Mouse (Mus musculus) hindbrain, embryonic 12.5 days (tissue): ENCODE results near the gene Mllt3. TPM values are rescaled to one million over a fixed set of nuclear protein-coding genes. Genes with fewer than 3 reads are reported as not detected.

Experiments used
- ATAC-seq: fragments of 200-750 bp; cut with Nextera tagmentation; 2 replicates; pipeline ENCODE4 v1.8.0; 2017; ENCODE audit warnings: moderate TSS enrichment; ENCODE audit not compliant: low FRiP score
- H3K27ac ChIP-seq: fragments of 300-500 bp; sonication (generic); 2 replicates; pipeline ENCODE4 v1.5.1; 2016; ENCODE audit warnings: mild to moderate bottlenecking
- H3K27me3 ChIP-seq: fragments of 300-500 bp; sonication (generic); 2 replicates; pipeline ENCODE4 v1.6.1; 2016; ENCODE audit warnings: mild to moderate bottlenecking
- H3K36me3 ChIP-seq: fragments of 300-500 bp; sonication (generic); 2 replicates; pipeline ENCODE4 v1.6.1; 2016; ENCODE audit warnings: mild to moderate bottlenecking
- H3K4me1 ChIP-seq: fragments of 300-500 bp; sonication (generic); 2 replicates; pipeline ENCODE4 v1.6.1; 2016
- H3K4me2 ChIP-seq: fragments of 300-500 bp; sonication (generic); replicated peaks from 2 replicates; pipeline ENCODE4 v1.6.1; 2016; ENCODE audit warnings: mild to moderate bottlenecking
- H3K4me3 ChIP-seq: fragments of 300-500 bp; sonication (generic); 2 replicates; pipeline ENCODE4 v1.5.1; 2016; ENCODE audit warnings: mild to moderate bottlenecking
- H3K9ac ChIP-seq: fragments of 300-500 bp; sonication (generic); 2 replicates; pipeline ENCODE4 v1.6.1; 2016; ENCODE audit warnings: mild to moderate bottlenecking, moderate library complexity
- H3K9me3 ChIP-seq: fragments of 300-500 bp; sonication (generic); replicated peaks from 2 replicates; pipeline ENCODE4 v1.6.1; 2016; ENCODE audit warnings: mild to moderate bottlenecking
- WGBS: fragments of 180-500 bp; shearing (Covaris S2); methylation state at CpG from one replicate; pipeline ENCODE4 v1.1.7; 2016; 5-methylcytosine and 5-hydroxymethylcytosine counted together
- polyA plus RNA-seq: library from polyadenylated mRNA; unstranded; fragments of >200 nt; fragmentation: Nextera tagmentation; extraction: Ambion mirVana; gene quantifications from 2 replicates; pipeline ENCODE4 v1.2.1, GENCODE M21; 2016

The Mllt3 gene
- polyA plus RNA-seq, result 89.8 and 103 TPM in 2 replicates

DNA sequence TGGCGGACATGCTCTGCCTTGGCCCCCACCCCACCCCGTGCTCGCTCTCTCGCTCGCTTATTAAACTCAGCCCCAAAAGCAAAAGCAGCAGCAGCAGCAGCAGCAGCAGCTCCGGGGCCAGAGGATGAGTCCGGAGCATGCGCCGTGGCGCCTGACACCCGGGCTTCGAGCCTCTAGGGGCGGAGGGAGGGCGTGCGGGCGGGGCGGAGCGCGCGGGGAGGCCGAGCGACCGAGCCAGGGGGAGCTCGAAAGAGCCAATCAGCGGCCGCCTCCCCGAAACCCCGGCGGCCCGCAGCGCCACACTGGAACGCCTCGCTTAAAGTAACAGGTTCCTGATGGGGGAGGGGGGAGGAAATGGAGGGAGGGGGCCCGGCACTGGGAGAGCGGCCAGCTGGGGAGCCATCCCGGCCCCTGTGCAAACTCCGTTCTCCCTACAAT lies at the start of gene Mllt3:
Mllt3 (minus strand) TSS at position 149 of the 438 bp plus-strand sequence.
- peak within 1 kb of the TSS; percentile 89 for H3K4me3 ChIP-seq
- peak; percentile 94 for ATAC-seq
- peaks cover 24% of the 10 kb centered on the region for H3K4me1 ChIP-seq
- no peaks in the 10 kb centered on the region for H3K9me3 ChIP-seq
- peak within 1 kb of the TSS; percentile 99 for H3K27ac ChIP-seq
- 0 out of 2 replicates have a peak, but pooled peaks cover 3% of the 10 kb centered on the region for H3K36me3 ChIP-seq
- 0% methylated on average over 37 of the region's 37 CpGs for WGBS
- peak within 1 kb of the TSS; percentile 92 for H3K9ac ChIP-seq
- peaks cover 6% of the 10 kb centered on the region for H3K27me3 ChIP-seq
- peak within 1 kb of the TSS; percentile 63 for H3K4me2 ChIP-seq

DNA sequence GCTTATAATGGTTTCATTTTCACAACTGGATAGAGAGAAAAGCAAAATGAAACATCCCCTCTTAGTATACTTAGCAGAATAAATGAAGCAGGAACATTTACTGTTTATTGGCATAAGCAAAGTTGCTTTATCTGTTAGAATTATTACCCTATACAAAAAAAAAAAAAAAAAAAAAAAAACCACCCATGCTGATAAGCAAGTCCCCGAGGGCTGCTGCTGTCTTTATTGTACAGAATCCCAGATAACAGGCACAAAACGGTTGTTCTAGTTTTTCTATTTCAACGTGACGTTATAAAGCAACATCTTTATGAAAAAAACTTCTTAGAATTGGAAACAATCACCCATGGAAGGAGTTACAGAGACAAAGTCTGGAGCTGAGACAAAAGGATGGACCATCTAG lies 49.2 kb upstream of the Mllt3 start:
- Histone ChIP-seq H3K4me3 (no peak overlapping the region), H3K4me1 (no peaks in the 10 kb centered on the region), H3K27me3 (no peaks in the 10 kb centered on the region), H3K9me3 (no peaks in the 10 kb centered on the region), H3K27ac (no peak overlapping the region), H3K4me2 (no peak overlapping the region), H3K36me3 (no peaks in the 10 kb centered on the region), H3K9ac (no peak overlapping the region)
- no peak for ATAC-seq
- 85% methylated on average over 4 of the region's 4 CpGs for WGBS

GRCm38 (mm10) chr4:88081885-88082284 lies 48.7 kb upstream of the Mllt3 start:
- 92% methylated on average over 3 of the region's 3 CpGs for WGBS
- no peaks in the 10 kb centered on the region for H3K27me3 ChIP-seq
- ATAC-seq, result no peak
- no peak overlapping the region for H3K27ac ChIP-seq
- H3K4me1 ChIP-seq, result no peaks in the 10 kb centered on the region
- no peaks in the 10 kb centered on the region for H3K9me3 ChIP-seq
- no peak overlapping the region for H3K4me3 ChIP-seq
- H3K36me3 ChIP-seq, result no peaks in the 10 kb centered on the region
- no peak overlapping the region for H3K4me2 ChIP-seq
- no peak overlapping the region for H3K9ac ChIP-seq

DNA sequence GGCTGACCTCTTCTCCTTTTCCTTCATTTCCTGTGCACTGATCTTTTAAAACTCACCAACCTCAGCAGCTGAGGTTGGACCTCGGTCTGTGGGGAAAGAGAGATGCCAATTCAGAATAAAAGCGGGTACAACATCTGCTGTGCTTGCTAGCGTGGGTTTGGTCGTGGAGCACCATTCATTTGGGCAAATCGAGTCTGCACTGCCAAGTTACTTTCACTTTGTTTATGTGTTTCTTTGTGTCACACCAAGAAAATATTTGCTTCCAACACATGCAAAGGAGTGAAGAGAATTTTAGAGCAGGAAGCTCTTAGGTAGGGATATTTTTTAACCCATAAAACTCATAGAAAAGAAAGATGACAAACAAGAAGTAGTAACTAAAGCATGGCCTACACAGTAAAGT lies 48.3 kb upstream of the Mllt3 start:
- no peak overlapping the region for H3K4me2 ChIP-seq
- ATAC-seq, result no peak
- H3K27ac ChIP-seq, result no peak overlapping the region
- no peak overlapping the region for H3K4me3 ChIP-seq
- 76% methylated on average over 5 of the region's 5 CpGs for WGBS
- H3K36me3 ChIP-seq, result no peaks in the 10 kb centered on the region
- H3K9me3 ChIP-seq, result no peaks in the 10 kb centered on the region
- no peak overlapping the region for H3K9ac ChIP-seq
- no peaks in the 10 kb centered on the region for H3K4me1 ChIP-seq
- no peaks in the 10 kb centered on the region for H3K27me3 ChIP-seq

DNA sequence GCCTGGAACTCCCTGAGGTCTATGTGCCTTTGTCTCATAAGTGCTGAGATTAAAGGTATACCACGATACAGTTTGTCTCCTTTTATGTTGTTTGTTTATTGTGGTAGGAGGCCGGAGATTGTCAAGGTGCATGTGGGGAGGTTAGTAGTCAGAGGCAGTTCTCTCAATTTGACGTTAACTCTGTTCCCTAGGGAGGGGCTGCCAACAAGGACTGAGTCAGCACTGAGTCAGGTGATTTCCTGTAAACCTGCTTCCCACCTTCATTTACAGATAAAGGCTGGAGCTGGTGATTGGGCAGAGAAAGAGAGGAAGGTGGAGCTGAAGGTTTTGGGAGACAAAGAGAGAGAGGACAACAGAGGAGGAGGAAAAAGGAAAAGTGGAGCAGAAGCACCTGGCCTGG lies 45.8 kb upstream of the Mllt3 start:
- no peaks in the 10 kb centered on the region for H3K27me3 ChIP-seq
- no peaks in the 10 kb centered on the region for H3K4me1 ChIP-seq
- no peak overlapping the region for H3K9ac ChIP-seq
- H3K4me3 ChIP-seq, result no peak overlapping the region
- no peaks in the 10 kb centered on the region for H3K9me3 ChIP-seq
- H3K27ac ChIP-seq, result no peak overlapping the region
- no peaks in the 10 kb centered on the region for H3K36me3 ChIP-seq
- H3K4me2 ChIP-seq, result no peak overlapping the region
- ATAC-seq, result no peak
- 79% methylated on average over 3 of the region's 3 CpGs for WGBS

GRCm38 (mm10) chr4:88075388-88075787 lies 42.2 kb upstream of the Mllt3 start:
- 73% methylated on average over 2 of the region's 2 CpGs for WGBS

DNA sequence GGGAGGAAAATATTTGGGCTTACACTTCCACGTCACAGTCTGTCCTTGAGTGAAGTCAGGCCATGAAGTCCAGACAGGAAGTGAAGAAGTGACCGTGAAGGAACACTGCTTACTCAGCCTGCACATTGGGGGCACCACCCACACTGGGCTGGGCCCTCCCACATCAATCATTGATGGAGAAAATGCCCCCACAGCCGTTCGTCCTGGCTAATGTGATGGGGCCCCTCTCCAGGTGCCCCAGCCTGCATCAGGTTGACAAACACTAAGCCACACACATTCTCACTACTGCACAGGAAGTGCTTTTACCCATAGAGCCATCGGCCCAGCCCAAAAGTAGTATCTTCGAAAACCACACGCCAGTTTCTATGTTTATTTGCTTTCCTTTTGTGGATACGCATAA lies 13.1 kb upstream of the Mllt3 start:
- H3K36me3 ChIP-seq, result no peaks in the 10 kb centered on the region
- no peak for ATAC-seq
- H3K9me3 ChIP-seq, result no peaks in the 10 kb centered on the region
- no peak overlapping the region for H3K27ac ChIP-seq
- 75% methylated on average over 8 of the region's 8 CpGs for WGBS
- no peaks in the 10 kb centered on the region for H3K27me3 ChIP-seq
- H3K4me2 ChIP-seq, result no peak overlapping the region
- H3K4me3 ChIP-seq, result no peak overlapping the region
- H3K4me1 ChIP-seq, result no peaks in the 10 kb centered on the region
- H3K9ac ChIP-seq, result no peak overlapping the region

More at GRCm38 (mm10) chr4:88075388-88075787, 42.2 kb upstream of the Mllt3 start:
- no peak for ATAC-seq
- H3K4me2 ChIP-seq, result no peak overlapping the region
- H3K27ac ChIP-seq, result no peak overlapping the region
- no peaks in the 10 kb centered on the region for H3K4me1 ChIP-seq
- no peaks in the 10 kb centered on the region for H3K9me3 ChIP-seq
- H3K4me3 ChIP-seq, result no peak overlapping the region
- no peak overlapping the region for H3K9ac ChIP-seq
- no peaks in the 10 kb centered on the region for H3K36me3 ChIP-seq
- H3K27me3 ChIP-seq, result no peaks in the 10 kb centered on the region

DNA sequence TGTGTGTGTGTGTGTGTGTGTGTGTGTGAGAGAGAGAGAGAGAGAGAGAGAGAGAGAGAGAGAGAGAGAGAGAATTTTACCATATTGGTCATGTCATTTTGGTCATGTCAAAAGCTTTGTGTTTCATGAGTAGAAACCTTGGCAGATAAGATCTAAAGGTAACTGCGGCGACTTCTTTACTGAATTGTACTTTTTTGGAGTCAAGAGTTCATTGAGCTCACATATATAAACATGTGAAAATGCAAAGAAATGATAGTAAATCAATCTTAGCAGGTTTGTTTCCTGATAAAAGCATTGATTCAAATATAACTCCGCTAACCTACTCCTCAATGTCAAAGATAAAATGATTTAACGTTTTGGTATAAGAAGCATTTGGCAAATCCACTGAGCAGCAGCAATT lies 12.0 kb upstream of the Mllt3 start:
- no peak for ATAC-seq
- H3K27ac ChIP-seq, result no peak overlapping the region
- H3K4me3 ChIP-seq, result no peak overlapping the region
- H3K9ac ChIP-seq, result no peak overlapping the region
- WGBS, result 88% methylated on average over 4 of the region's 4 CpGs
- H3K9me3 ChIP-seq, result no peaks in the 10 kb centered on the region
- H3K36me3 ChIP-seq, result no peaks in the 10 kb centered on the region
- no peaks in the 10 kb centered on the region for H3K4me1 ChIP-seq
- H3K4me2 ChIP-seq, result no peak overlapping the region
- no peaks in the 10 kb centered on the region for H3K27me3 ChIP-seq

GRCm38 (mm10) chr4:88035361-88035760 lies 2.2 kb upstream of the Mllt3 start:
- ATAC-seq, result no peak
- Histone ChIP-seq H3K27me3 (peaks cover 6% of the 10 kb centered on the region), H3K9ac (no peak overlapping the region), H3K4me3 (peak overlapping the region; percentile 6; the same call in 1 of the 2 replicates), H3K4me1 (peaks cover 9% of the 10 kb centered on the region), H3K36me3 (no peaks in the 10 kb centered on the region), H3K4me2 (peak overlapping the region; percentile 63), H3K9me3 (no peaks in the 10 kb centered on the region), H3K27ac (no peak overlapping the region)
- 2% methylated on average over 11 of the region's 11 CpGs for WGBS

- Histone ChIP-seq H3K9ac (no peak overlapping the region), H3K4me1 (peaks cover 16% of the 10 kb centered on the region), H3K27ac (no peak overlapping the region), H3K4me2 (peak overlapping the region; percentile 63), H3K9me3 (no peaks in the 10 kb centered on the region), H3K36me3 (0 out of 2 replicates have a peak, but pooled peaks cover under 1% of the 10 kb centered on the region), H3K27me3 (peaks cover 6% of the 10 kb centered on the region), H3K4me3 (peak overlapping the region; percentile 89; the same call in 1 of the 2 replicates)
- ATAC-seq, result no peak
- 2% methylated on average over 18 of the region's 18 CpGs for WGBS
Measured at GRCm38 (mm10) chr4:88034387-88035157, 1.4 kb upstream of the Mllt3 start.

- H3K27me3 ChIP-seq, result peaks cover 6% of the 10 kb centered on the region
- 1% methylated on average over 25 of the region's 25 CpGs for WGBS
- ATAC-seq, result no peak
- 0 out of 2 replicates have a peak overlapping the region, but pooled peaks have one; percentile 99 for H3K27ac ChIP-seq
- H3K9ac ChIP-seq, result peak overlapping the region; percentile 92; the same call in 1 of the 2 replicates
- no peaks in the 10 kb centered on the region for H3K9me3 ChIP-seq
- peak overlapping the region; percentile 63 for H3K4me2 ChIP-seq
- peaks cover 23% of the 10 kb centered on the region for H3K4me1 ChIP-seq
- H3K36me3 ChIP-seq, result 0 out of 2 replicates have a peak, but pooled peaks cover 3% of the 10 kb centered on the region
- peak overlapping the region; percentile 89 for H3K4me3 ChIP-seq
Measured at GRCm38 (mm10) chr4:88033729-88034386, 694 bp upstream of the Mllt3 start.
